Mouse (Mus musculus): ENCODE data around the gene Myom3. TPM values are rescaled to one million over a fixed set of nuclear protein-coding genes. Genes with fewer than 3 reads are reported as not detected.

Myom3 gene
- polyA plus RNA-seq (2012; rRNA removed), result 0.51 and 2.1 TPM in 2 replicates

GRCm38 (mm10) chr4:135759356-135759976 lies at the start of gene Myom3:
Gene Myom3 (plus strand): TSS chr4:135759715.

GRCm38 (mm10) chr4:135727817-135728216 lies 31.7 kb upstream of the Myom3 start, which contains the start of gene Il22ra1:
Gene Il22ra1 (plus strand): TSS chr4:135728172.

DNA sequence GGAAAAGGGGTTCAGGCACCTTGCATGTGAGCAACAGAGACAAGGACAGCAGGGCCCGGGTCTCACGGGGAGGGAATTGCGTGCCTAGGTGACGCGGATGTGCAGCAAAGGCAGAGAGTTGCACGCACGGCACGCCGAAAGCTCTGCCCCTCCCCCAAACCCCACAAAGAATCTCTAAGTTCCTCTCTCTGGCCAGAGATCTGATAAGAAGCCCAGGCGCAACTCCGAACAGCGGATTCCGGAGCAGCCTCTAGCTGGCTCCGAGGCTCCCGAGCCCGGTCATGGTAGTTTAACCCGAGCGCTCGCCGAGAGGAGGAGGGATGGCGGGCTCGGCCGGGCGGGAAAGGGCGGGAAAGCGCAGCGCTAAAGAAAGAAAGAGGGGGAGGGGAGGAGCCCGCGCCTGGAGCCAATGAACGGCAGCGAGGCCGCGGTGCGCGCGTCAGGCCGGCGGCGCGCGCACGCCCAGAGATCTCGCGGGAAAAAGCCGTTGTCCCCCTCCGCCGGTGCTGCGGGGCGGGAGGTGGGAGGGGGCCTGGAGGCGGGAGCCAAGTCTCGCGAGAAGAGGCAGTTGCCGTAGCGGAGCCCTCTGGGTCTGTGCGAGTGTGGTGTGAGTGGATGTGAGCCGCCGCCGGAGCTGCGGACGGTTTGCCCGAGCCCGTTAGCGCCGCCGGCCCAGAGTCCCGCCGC lies 96.2 kb downstream of the Myom3 start, which contains the start of gene Srsf10:
TSS of gene Srsf10 (plus strand) at position 212 of the 687 bp plus-strand sequence.

Other genes starting within 250 kb of the Myom3 start
- gene Grhl3, start 186.1 kb upstream of the Myom3 start, polyA plus RNA-seq (2012; rRNA removed), result 0.57 and 0.61 TPM in 2 replicates
- gene Ifnlr1, start 73.4 kb upstream of the Myom3 start, polyA plus RNA-seq (2012; rRNA removed), result 0.49 and 0.53 TPM in 2 replicates
- gene Il22ra1, start 31.5 kb upstream of the Myom3 start, polyA plus RNA-seq (2012; rRNA removed), result 0.04 and 0.09 TPM in 2 replicates
- gene Srsf10, start 96.0 kb downstream of the Myom3 start, polyA plus RNA-seq (2012; rRNA removed), result 107 and 115 TPM in 2 replicates
- 62.5 and 124 TPM in 2 replicates for gene Pnrc2, start 114.1 kb downstream of the Myom3 start, polyA plus RNA-seq (2012; rRNA removed)
- gene Cnr2, start 135.7 kb downstream of the Myom3 start, polyA plus RNA-seq (2012; rRNA removed), result 0.04 and 0.08 TPM in 2 replicates
- gene Fuca1, start 161.0 kb downstream of the Myom3 start, polyA plus RNA-seq (2012; rRNA removed), result 44.9 and 46.3 TPM in 2 replicates
- gene Hmgcl, start 186.7 kb downstream of the Myom3 start, polyA plus RNA-seq (2012; rRNA removed), result 52.7 and 58.3 TPM in 2 replicates
- 52.2 and 53.0 TPM in 2 replicates for gene Gale, start 204.0 kb downstream of the Myom3 start, polyA plus RNA-seq (2012; rRNA removed)
- gene Lypla2, start 212.9 kb downstream of the Myom3 start, polyA plus RNA-seq (2012; rRNA removed), result 141 and 147 TPM in 2 replicates
- gene Pithd1, start 227.5 kb downstream of the Myom3 start, polyA plus RNA-seq (2012; rRNA removed), result 65.7 and 68.3 TPM in 2 replicates

All from central nervous system, embryonic 18 days (tissue).